Mouse (Mus musculus): ENCODE measurements around the gene Pdxp.

GRCm38 (mm10) chr15:78908399-78908798 lies 5.3 kb upstream of the Pdxp start:
- no peak for TF ChIP-seq EP300 (IDR thresholded peaks at IDR 0.05; ENCODE audit: low read depth in 1 of 2, low read length in 2 of 2)
- TF ChIP-seq MYC (IDR thresholded peaks at IDR 0.05; ENCODE audit: low read depth, low read length) = no peak
- no peak for TF ChIP-seq TBP (IDR thresholded peaks at IDR 0.05; ENCODE audit: low read depth, low read length)
- no peak for TF ChIP-seq CTCF (IDR thresholded peaks at IDR 0.05 in 2 of 3, conservative IDR thresholded peaks at IDR 0.05 in 1 of 3; ENCODE audit: control insufficient read depth in 1 of 3, insufficient read depth in 1 of 3, low read depth in 2 of 3, low read length in 3 of 3, poor library complexity in 1 of 3, severe bottlenecking in 1 of 3)
- TF ChIP-seq RAD21 (IDR thresholded peaks at IDR 0.05; ENCODE audit: low read depth, low read length) = no peak
- TF ChIP-seq POLR2A (IDR thresholded peaks at IDR 0.05; ENCODE audit: control insufficient read depth in 1 of 2, insufficient read depth in 1 of 2, low read depth in 1 of 2, low read length in 2 of 2, poor library complexity in 1 of 2) = no peak

Measured in MEL (cell line).